In the genomic region with DNA sequence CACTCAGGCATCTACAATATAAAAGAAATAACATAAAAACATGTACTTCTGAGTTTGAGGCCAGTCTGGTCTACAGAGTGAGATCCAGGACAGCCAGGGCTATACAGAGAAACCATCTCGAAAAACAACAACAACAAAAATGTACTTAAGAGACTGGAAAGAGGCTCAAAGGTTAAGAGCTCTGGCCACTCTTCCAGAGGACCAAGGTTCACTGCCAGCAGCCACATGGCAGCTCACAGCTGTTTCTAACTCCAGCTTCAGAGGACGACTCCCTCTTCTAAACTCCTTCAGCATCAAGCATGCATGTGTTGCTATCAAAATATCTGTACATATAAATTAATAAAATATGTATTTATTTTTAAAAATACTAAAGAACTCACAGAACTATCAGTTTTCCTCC, we compare ENCODE assay signal across 16 mouse cellular contexts.
"Had no signal": no experiment of that assay in that cellular context is flagged by ENCODE, and none has a peak within 500 bp of the region (broad histone marks: within the 10 kb centered on the region; RNA-seq: fewer than 3 reads in every experiment).

No protein-coding gene starts in this region.

- H3K9me3 ChIP-seq: limb, embryonic 13.5 days; midbrain, embryonic 10.5 days; neural tube, embryonic 15.5 days had no signal

- DNase-seq: left cerebral cortex, postnatal 4 days; lung, embryonic 14.5 days; lung, postnatal 10 days; lung, postnatal 4 days; midbrain, embryonic 14.5 days; spleen, adult 18-20 months; thymus, adult 18-20 months; thymus, postnatal 14 days had no signal

- H3K27me3 ChIP-seq: limb, embryonic 13.5 days; neural tube, embryonic 15.5 days had no signal

- H3K4me3 ChIP-seq: layer of hippocampus, adult 2 months; limb, embryonic 13.5 days; midbrain, embryonic 10.5 days; myocyte; neural tube, embryonic 15.5 days had no signal

- H3K9ac ChIP-seq: hindbrain, embryonic 14.5 days; limb, embryonic 13.5 days; liver, embryonic 14.5 days; lung, embryonic 14.5 days; neural tube, embryonic 15.5 days had no signal

- H3K27ac ChIP-seq: hindbrain, embryonic 14.5 days; kidney, postnatal 0 days; layer of hippocampus, adult 2 months; limb, embryonic 13.5 days; liver, embryonic 14.5 days; midbrain, embryonic 10.5 days; neural tube, embryonic 15.5 days had no signal

- H3K4me2 ChIP-seq: hindbrain, embryonic 14.5 days; limb, embryonic 13.5 days; lung, embryonic 14.5 days; neural tube, embryonic 15.5 days had no signal
